Mouse (Mus musculus) frontal cortex, postnatal 14 days (tissue): ENCODE results near the gene Iqcc.

Source experiments
- DNase-seq, 2 experiments: peaks; one replicate each; pipeline ENCODE4 v3.0.0; 2022; ENCODE audit warnings: low spot score in 2 of 2

The Iqcc gene

GRCm38 (mm10) chr4:129618786-129619691, at the start of gene Iqcc:
Gene Iqcc (minus strand): TSS chr4:129619099.
- peak; percentile 94 to 95 for DNase-seq

GRCm38 (mm10) chr4:129662255-129662813, 43.4 kb upstream of the Iqcc start:
- no peak for DNase-seq

- DNase-seq, result no peak
Observed at GRCm38 (mm10) chr4:129661584-129661983, 42.7 kb upstream of the Iqcc start.

GRCm38 (mm10) chr4:129654770-129655169, 35.9 kb upstream of the Iqcc start:
- DNase-seq, result no peak

GRCm38 (mm10) chr4:129650359-129650758, 31.5 kb upstream of the Iqcc start:
- no peak for DNase-seq

GRCm38 (mm10) chr4:129648656-129649055, 29.8 kb upstream of the Iqcc start:
- DNase-seq, result no peak

GRCm38 (mm10) chr4:129645204-129645603, 26.3 kb upstream of the Iqcc start:
- DNase-seq, result no peak

GRCm38 (mm10) chr4:129641756-129642155, 22.9 kb upstream of the Iqcc start:
- DNase-seq, result no peak

- DNase-seq, result peak; percentile 95 to 96
Observed at GRCm38 (mm10) chr4:129640638-129641467, 22.0 kb upstream of the Iqcc start, which contains the start of gene Txlna. Gene Txlna (minus strand): TSS chr4:129641065.

- DNase-seq, result no peak
Observed at GRCm38 (mm10) chr4:129640101-129640637, 21.3 kb upstream of the Iqcc start.

GRCm38 (mm10) chr4:129639221-129639620, 20.3 kb upstream of the Iqcc start:
- DNase-seq, result no peak

GRCm38 (mm10) chr4:129633852-129634251, 15.0 kb upstream of the Iqcc start:
- no peak for DNase-seq

- no peak for DNase-seq
Observed at GRCm38 (mm10) chr4:129631867-129632266, 13.0 kb upstream of the Iqcc start.

- DNase-seq, result no peak
Observed at GRCm38 (mm10) chr4:129630944-129631343, 12.0 kb upstream of the Iqcc start.

- DNase-seq, result no peak
Observed at GRCm38 (mm10) chr4:129626035-129626434, 7.1 kb upstream of the Iqcc start.

- DNase-seq, result no peak
Observed at GRCm38 (mm10) chr4:129625496-129625895, 6.6 kb upstream of the Iqcc start.

- DNase-seq, result peak in 1 of 2 experiments; percentile 59
Observed at GRCm38 (mm10) chr4:129625029-129625370, 6.1 kb upstream of the Iqcc start.

- peak; percentile 79 to 87 for DNase-seq
Observed at GRCm38 (mm10) chr4:129624281-129625028, 5.6 kb upstream of the Iqcc start.

GRCm38 (mm10) chr4:129623681-129624091, 4.8 kb upstream of the Iqcc start, which contains the start of gene Ccdc28b:
Gene Ccdc28b (minus strand): TSS chr4:129623947.
- DNase-seq, result peak in 1 of 2 experiments; percentile 60

- no peak for DNase-seq
Observed at GRCm38 (mm10) chr4:129622803-129623535, 4.1 kb upstream of the Iqcc start.
